Mouse (Mus musculus) cerebellum, adult 8-10 months (tissue): ENCODE measurements at regions not wholly inside any gene's neighbourhood (a gene's known extent, or its start where the extent isn't known, plus 50 kb on each side); places are given as distances from the start of the nearest gene placed in this dataset.

Experiments
- DNase-seq: peaks from one replicate; pipeline ENCODE4 v3.0.0; 2022

- DNase-seq = no peak
Measured at GRCm38 (mm10) chr3:29890764-29891163, 657.0 kb downstream of the Mecom start.

GRCm38 (mm10) chr3:29890286-29890685, 657.5 kb downstream of the Mecom start:
- DNase-seq = no peak

DNA sequence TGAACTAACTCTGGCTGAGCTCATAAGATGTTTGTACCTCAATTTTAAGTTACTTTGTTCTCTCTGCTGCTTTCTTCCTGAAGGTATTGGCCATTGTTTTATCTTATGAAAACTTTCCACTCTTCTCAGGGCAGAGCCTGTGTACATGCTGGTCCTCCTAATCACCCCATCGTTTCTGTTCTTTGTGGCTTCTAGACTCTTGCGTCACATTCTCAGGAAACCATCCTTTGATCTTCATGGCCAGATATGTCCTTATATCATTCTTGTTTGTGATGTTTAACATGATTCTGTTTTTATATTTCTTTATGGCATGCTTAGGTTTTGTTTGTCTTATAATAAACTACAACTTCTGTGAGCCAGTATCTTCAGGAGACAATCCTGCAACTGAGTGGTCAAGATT, 658.2 kb downstream of the Mecom start:
- DNase-seq = no peak

- no peak for DNase-seq
Measured at GRCm38 (mm10) chr3:29879966-29880365, 667.8 kb downstream of the Mecom start.

- DNase-seq = no peak
Measured at GRCm38 (mm10) chr3:29875768-29876167, 672.0 kb downstream of the Mecom start.

DNA sequence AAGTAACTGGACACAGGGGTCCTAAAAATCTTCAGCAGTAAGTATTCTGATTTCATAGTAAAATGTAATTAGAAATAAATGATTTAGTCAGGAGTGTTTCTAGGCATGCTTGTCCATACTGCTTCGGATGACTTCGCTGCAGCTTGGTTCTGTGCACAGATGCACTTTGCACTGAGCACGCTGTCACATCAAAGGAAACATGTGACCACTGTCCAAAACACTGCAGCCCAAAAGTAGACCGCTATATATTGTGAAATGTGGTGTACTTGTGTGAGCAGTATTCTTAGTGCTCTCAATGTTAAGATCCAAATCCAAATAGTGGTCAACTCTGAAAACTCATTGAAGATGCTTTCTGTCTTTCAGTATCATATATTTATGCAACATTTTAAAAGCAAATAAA, 685.4 kb downstream of the Mecom start:
- DNase-seq = no peak

DNA sequence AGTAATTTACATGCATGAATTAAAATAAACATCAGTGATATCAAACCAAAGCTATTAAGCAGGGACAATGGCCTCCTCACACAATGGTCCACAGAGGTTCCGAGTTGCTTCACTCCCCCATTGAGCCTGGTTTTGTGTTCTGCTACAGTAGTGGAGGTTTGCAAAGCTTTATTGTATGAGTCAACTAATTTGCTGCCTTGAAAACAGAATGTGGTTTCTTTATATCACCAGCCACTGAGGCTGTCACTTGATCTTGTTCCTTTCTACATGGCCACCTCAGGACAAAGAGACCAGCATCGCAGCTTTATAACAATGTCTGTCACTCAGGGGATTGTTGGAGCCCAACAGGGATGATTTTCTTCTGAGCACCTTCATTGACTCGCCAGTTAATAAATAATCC, 695.3 kb downstream of the Mecom start:
- DNase-seq = no peak

DNA sequence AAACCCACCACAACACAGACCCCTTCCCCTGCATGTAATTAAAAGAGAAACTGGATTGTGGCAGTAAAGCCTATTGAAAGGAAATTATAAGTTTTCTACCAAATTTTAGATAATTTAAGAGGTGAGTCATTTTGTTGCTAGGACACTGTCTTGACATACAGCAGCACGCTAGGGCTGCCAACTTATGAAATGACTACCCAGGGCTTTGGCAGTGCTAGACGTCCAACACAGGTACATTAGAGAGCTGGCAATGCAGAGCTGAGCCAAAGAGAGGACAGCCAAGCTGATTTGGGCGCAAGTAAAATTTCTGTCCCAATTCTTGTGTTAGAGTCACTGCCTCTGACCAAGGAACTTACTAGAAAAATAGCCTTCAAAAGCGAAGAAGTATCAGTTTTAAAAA, 712.4 kb downstream of the Mecom start:
- DNase-seq = no peak

GRCm38 (mm10) chr3:29834884-29835283, 712.9 kb downstream of the Mecom start:
- DNase-seq = no peak

GRCm38 (mm10) chr3:29831346-29831745, 716.5 kb downstream of the Mecom start:
- DNase-seq = no peak

- DNase-seq = no peak
Measured at GRCm38 (mm10) chr3:29822622-29823370, 725.0 kb downstream of the Mecom start.

DNA sequence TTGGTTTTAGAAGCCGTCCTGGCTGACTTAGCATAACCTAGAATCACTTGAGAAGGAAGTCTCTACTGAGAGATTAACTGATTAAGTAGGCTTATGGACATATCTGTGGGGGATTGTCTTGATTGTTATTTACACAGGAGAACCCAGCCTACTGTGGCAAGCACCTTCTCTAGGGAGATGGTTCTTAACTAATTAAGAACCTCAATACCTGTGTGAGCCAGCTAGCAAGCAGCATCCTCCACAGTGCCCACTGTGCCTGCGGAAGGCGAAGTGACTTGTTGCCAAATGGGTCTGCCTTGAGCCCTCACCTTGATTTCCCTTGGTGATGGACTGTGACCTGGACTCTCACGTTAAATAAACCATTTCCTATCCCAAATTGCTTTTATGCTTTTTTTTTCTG, 730.8 kb downstream of the Mecom start:
- DNase-seq = no peak

DNA sequence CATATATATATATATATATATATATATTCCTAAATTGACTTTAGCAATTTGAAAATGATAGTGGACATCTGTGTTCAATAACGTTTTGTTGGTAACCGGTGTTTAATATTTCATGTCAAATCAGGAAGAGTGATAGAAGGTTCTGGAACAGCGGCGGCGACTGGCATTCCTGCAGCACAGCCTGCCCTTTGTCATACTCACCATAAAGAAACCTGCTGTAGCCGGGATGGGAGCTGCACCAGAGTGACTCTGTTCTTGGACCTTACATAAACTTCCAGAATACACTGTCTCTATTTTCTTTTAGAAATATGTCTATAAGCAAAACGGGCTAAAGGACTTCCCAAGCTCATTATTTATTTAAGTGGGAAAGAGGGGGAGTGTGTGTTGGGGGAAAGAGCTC, 731.5 kb downstream of the Egfem1 start:
- no peak for DNase-seq

- peak; percentile 8 for DNase-seq
Measured at GRCm38 (mm10) chr3:29812480-29813240, 730.8 kb downstream of the Egfem1 start.

DNA sequence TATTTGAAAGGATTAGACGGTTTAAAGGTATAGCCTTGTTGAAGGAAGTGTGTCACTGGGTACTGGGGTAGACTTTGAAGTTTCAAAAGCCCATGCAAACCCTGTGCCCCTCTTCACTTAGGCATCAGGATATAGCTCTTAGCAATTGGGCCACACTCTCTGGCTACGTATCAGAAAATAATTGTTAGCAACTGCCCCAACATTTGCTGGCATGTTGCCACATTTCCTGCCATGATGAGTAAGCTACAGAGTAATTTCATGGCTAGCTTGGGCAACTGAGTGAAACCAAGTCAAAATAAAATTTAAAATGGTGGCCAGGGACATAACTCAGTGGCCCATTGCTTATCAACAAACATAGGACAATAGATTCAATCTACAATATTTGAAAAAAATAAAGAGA, 724.2 kb downstream of the Egfem1 start:
- no peak for DNase-seq

DNA sequence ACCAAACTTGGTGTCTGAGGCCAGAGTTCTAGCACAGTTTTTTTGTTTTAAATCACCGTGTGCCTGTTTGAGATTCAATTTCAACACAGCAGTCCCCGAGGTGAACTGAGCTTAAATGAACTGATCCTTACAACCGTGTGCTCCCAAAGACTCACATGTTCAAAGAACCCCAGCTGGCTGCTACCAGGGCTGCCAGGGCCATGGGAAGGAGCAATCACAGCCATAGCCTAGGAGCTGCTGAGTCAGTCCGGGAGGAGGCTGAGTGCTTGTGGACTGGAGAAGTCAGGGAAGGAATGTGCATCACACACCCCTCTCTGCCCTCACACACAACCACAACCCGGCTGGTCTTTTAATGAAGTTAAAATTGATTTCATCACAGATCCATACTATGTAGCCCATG, 721.6 kb downstream of the Egfem1 start:
- DNase-seq = no peak

- no peak for DNase-seq
Measured at GRCm38 (mm10) chr3:29801081-29801480, 719.3 kb downstream of the Egfem1 start.

DNA sequence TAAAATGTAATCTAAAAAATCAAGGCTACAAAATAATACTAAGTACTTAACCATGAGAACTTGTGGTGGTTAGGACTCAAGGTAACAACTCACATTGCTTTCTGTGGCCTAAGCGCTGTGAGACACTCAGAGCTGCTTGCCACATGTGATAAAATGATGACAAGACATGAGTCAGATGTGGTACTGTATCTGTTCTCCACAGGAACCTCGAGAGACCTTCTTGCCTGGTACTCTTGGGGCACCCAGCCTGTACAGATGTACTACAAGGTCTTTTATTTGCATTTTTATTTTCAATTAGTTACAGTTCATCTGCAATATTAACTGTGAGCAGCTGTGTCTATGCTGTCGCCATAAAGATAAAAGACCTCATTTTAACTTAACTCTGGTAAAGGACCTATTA, 692.5 kb downstream of the Egfem1 start:
- DNase-seq = no peak

DNA sequence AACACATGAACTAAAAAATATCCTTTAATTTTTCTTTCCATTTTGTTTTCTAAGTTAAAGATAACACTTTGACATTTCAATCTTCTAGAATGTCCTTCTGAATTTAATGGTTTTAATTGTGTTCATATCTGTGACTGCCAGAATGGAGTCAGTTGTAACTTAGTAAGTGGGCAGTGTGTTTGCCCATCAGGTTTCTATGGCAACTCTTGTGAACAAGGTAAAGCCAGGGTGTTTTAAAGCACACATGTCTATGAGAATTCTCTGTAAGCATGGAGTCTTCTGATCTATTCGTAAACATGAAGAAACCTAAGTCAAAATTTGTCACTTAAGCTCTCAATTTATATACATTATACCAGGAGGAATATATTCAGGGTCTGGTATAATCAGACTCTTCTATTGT, 689.4 kb downstream of the Egfem1 start:
- DNase-seq = no peak

DNA sequence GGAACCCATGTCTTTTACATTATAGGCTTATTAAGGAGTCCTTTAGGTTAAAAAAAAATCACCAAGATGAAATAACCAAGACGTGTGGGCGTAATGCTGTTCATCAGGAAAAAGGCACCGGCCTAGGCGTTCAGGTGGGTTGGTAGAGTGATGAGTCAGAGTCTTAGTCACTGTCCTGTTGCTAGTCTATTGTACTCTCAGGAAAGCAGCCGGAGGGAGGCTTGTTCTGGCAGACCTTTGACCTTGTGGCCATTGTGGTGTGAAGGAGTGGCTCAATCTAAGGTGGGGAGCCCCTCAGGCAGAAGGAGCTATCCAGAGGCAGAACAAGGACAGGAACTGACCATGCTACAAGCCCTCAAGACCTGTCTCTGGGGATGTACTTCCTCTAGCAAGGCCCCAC, 686.8 kb downstream of the Egfem1 start:
- DNase-seq = no peak

GRCm38 (mm10) chr3:29764021-29764420, 682.2 kb downstream of the Egfem1 start:
- DNase-seq = no peak

DNA sequence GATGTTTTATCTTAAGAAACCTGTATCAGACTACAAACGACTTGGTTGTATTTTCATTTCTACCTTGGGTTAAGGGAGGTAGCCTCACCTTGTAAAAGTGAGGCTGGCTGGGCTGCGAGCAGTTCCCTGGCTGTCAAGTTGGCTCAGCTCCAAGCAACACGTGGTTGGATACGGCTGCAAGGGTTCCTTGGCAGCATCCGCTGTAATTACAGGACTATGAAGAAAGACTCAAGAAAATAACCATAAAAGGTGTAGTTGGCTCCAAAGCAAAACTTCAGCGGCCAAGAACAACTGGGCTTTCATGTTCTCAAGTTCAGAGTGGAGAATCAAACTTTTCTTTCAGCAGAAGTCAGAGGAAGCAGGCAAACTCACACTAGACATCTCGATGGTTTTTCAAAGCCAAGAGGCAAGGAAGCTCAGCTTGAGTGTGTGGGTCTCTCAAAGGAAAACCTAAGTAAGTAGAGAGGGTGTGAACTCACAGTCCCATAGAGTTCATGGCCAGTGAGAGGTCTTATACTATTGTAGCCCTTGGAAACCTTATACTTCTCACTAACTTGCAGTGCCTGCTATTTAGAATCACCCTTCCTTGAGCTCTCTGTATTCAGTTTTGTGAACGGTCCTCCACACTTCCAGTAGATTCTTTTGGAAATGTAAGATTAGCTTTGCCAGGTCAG, 676.1 kb downstream of the Egfem1 start:
- DNase-seq = no peak
